In genomic region chr6:99523679-99524370, GRCm38 (mm10) we compare ENCODE assay signal across 8 mouse cellular contexts. TPM values are rescaled to one million over a fixed set of nuclear protein-coding genes. Genes with fewer than 3 reads are reported as not detected.
DNase-seq lines count a peak whose midpoint lies in the region; ATAC-seq and TF ChIP-seq lines count a peak whose summit lies in the region.

No protein-coding gene starts in this region.

- TF ChIP-seq CTCF in G1E (IDR thresholded peaks at IDR 0.05; ENCODE audit: low read depth, low read length), result no peak

- ATAC-seq in G1E (ENCODE audit: extremely low read depth, insufficient number of reproducible peaks, low FRiP score, poor library complexity, severe bottlenecking), result no peak
- no peak for ATAC-seq in heart, embryonic 15.5 days (replicated peaks; ENCODE audit: insufficient number of reproducible peaks, insufficient read depth, low FRiP score, low read depth)
- no peak for ATAC-seq in liver, embryonic 16.5 days (ENCODE audit: low read depth)

- H3K27me3 ChIP-seq in heart, embryonic 10.5 days (ENCODE audit: insufficient read depth, poor library complexity, severe bottlenecking), result no peaks in the 10 kb centered on the region
- H3K27me3 ChIP-seq in G1E (ENCODE audit: insufficient read depth, low read length), result no peaks in the 10 kb centered on the region
- no peaks in the 10 kb centered on the region for H3K27me3 ChIP-seq in heart, embryonic 15.5 days
- H3K27me3 ChIP-seq in liver, embryonic 16.5 days (ENCODE audit: control insufficient read depth, insufficient read depth, low read depth, low read length), result peaks cover 21% of the 10 kb centered on the region

- peak overlapping the region; percentile 96 for H3K9ac ChIP-seq in heart, embryonic 15.5 days
- H3K9ac ChIP-seq in liver, embryonic 16.5 days (ENCODE audit: low read depth, low read length), result peak overlapping the region; percentile 85

- peak overlapping the region; percentile 87 for H3K4me2 ChIP-seq in heart, embryonic 15.5 days
- H3K4me2 ChIP-seq in liver, embryonic 16.5 days (ENCODE audit: low read depth, low read length), result peak overlapping the region; percentile 90

- peaks cover 3% of the 10 kb centered on the region; the same call in 1 of the 2 replicates for H3K9me3 ChIP-seq in heart, embryonic 10.5 days
- H3K9me3 ChIP-seq in G1E (replicated peaks), result peaks cover 7% of the 10 kb centered on the region
- H3K9me3 ChIP-seq in heart, embryonic 15.5 days (replicated peaks), result no peaks in the 10 kb centered on the region
- peaks cover 2% of the 10 kb centered on the region; the same call in 1 of the 2 replicates for H3K9me3 ChIP-seq in liver, embryonic 16.5 days (replicated peaks; ENCODE audit: control insufficient read depth, low read length)

- peak overlapping the region; percentile 92 for H3K4me3 ChIP-seq in heart, embryonic 10.5 days
- peak overlapping the region; percentile 89 for H3K4me3 ChIP-seq in G1E (ENCODE audit: low read depth, low read length)
- peak overlapping the region; percentile 87 for H3K4me3 ChIP-seq in heart, embryonic 15.5 days
- peak overlapping the region; percentile 72 for H3K4me3 ChIP-seq in liver, embryonic 16.5 days (ENCODE audit: low read depth, low read length)

- H3K27ac ChIP-seq in heart, embryonic 10.5 days, result peak overlapping the region; percentile 99
- H3K27ac ChIP-seq in heart, embryonic 15.5 days, result peak overlapping the region; percentile 100
- peak overlapping the region; percentile 95 for H3K27ac ChIP-seq in liver, embryonic 16.5 days (ENCODE audit: low read length)

- peak; percentile 35 for DNase-seq in heart, embryonic 10.5 days (ENCODE audit: low spot score)
- DNase-seq in heart, postnatal 4 days, result no peak
- DNase-seq in G1E (ENCODE audit: low spot score), result no peak
- DNase-seq in gastrocnemius, adult 8-10 months (ENCODE audit: low spot score in 2 of 2), result no peak
- DNase-seq in thymus, postnatal 0 days (ENCODE audit: low spot score), result no peak
- DNase-seq in adrenal gland, postnatal 36 days, result no peak

- peaks cover 15% of the 10 kb centered on the region for H3K36me3 ChIP-seq in heart, embryonic 10.5 days
- H3K36me3 ChIP-seq in G1E (replicated peaks), result peaks cover 5% of the 10 kb centered on the region
- H3K36me3 ChIP-seq in heart, embryonic 15.5 days, result peaks cover 14% of the 10 kb centered on the region; the same call in 1 of the 2 replicates
- H3K36me3 ChIP-seq in liver, embryonic 16.5 days (ENCODE audit: control insufficient read depth, insufficient read depth), result no peaks in the 10 kb centered on the region

- 31% methylated on average over 10 of the region's 10 CpGs for WGBS in heart, embryonic 10.5 days
- 28% methylated on average over 10 of the region's 10 CpGs for WGBS in heart, embryonic 15.5 days
- WGBS in liver, embryonic 16.5 days (ENCODE audit: insufficient replicate concordance), result 35% methylated on average over 10 of the region's 10 CpGs

- H3K4me1 ChIP-seq in heart, embryonic 10.5 days, result 0 out of 2 replicates have a peak, but pooled peaks cover 3% of the 10 kb centered on the region
- H3K4me1 ChIP-seq in G1E (ENCODE audit: insufficient read depth, low read depth, low read length), result peaks cover 22% of the 10 kb centered on the region
- peaks cover 12% of the 10 kb centered on the region for H3K4me1 ChIP-seq in heart, embryonic 15.5 days (replicated peaks)
- no peaks in the 10 kb centered on the region; the same call in none of the 2 replicates for H3K4me1 ChIP-seq in liver, embryonic 16.5 days (ENCODE audit: control insufficient read depth, low read depth, low read length)

RNA-seq across cellular contexts. Expression of gene Foxp1, which starts 1.3 kb away (rescaled TPM):
- 79.9 and 99.3 TPM in 2 replicates for polyA plus RNA-seq in heart, embryonic 10.5 days (2016; fragmentation: Nextera tagmentation; extraction: Ambion mirVana)
- total RNA-seq in heart, postnatal 4 days (2021), result 10 to 100 TPM; 66.1 to 67.0 TPM
- total RNA-seq in G1E (2014; fragmentation: Nextera tagmentation) (79.8 and 86.0 TPM in 2 replicates), G1E (2017) (51.9 and 57.4 TPM in 2 replicates)
- 87.5 and 88.1 TPM in 2 replicates for polyA plus RNA-seq in G1E (2012)
- polyA plus RNA-seq in heart, embryonic 15.5 days (2015; fragmentation: Nextera tagmentation; extraction: Ambion mirVana), result 66.8 and 77.5 TPM in 2 replicates
- polyA plus RNA-seq in liver, embryonic 16.5 days (2015; fragmentation: Nextera tagmentation; extraction: Ambion mirVana), result 12.3 and 13.6 TPM in 2 replicates
- total RNA-seq in gastrocnemius, adult 8-10 months (2022), result 10 to 100 TPM; 10.0 to 15.5 (median 13.9) TPM
- 63.7 and 82.5 TPM in 2 replicates for polyA plus RNA-seq in thymus, postnatal 0 days (2015; fragmentation: Nextera tagmentation; extraction: Ambion mirVana)
- total RNA-seq in adrenal gland, postnatal 36 days (2021), result 10 to 100 TPM; 39.0 to 40.6 TPM
